Mouse (Mus musculus): ENCODE results near the gene Psma5. TPM values are rescaled to one million over a fixed set of nuclear protein-coding genes. Genes with fewer than 3 reads are reported as not detected.
A peak's percentile ranks its signal among the peaks of the same experiment; 100 is the strongest.

Psma5 gene
- polyA plus RNA-seq, 1 experiment, result 123 TPM

- no peak overlapping the region; the same call in 1 of the 2 replicates for H3K27ac ChIP-seq (ENCODE audit: insufficient read depth, low read length)
- TF ChIP-seq CTCF (IDR thresholded peaks at IDR 0.05; ENCODE audit: borderline replicate concordance, insufficient read depth, low read length) (no peak), POLR2A (IDR thresholded peaks at IDR 0.05; ENCODE audit: low read depth, low read length) (no peak; the same call in 1 of the 2 replicates)
- H3K4me3 ChIP-seq (ENCODE audit: insufficient read depth, low read length), result no peak overlapping the region
- H3K4me1 ChIP-seq (ENCODE audit: control insufficient read depth, insufficient read depth, low read length), result no peaks in the 10 kb centered on the region; the same call in none of the 2 replicates
These were observed 25.9 kb downstream of the Psma5 start for GRCm38 (mm10) chr3:108282401-108283240.

GRCm38 (mm10) chr3:108283241-108283561 lies 26.5 kb downstream of the Psma5 start:
- Histone ChIP-seq H3K4me1 (ENCODE audit: control insufficient read depth, insufficient read depth, low read length) (no peaks in the 10 kb centered on the region; the same call in none of the 2 replicates), H3K4me3 (ENCODE audit: insufficient read depth, low read length) (peak overlapping the region; percentile 53), H3K27ac (ENCODE audit: insufficient read depth, low read length) (no peak overlapping the region)
- TF ChIP-seq POLR2A (IDR thresholded peaks at IDR 0.05; ENCODE audit: low read depth, low read length) (no peak), CTCF (IDR thresholded peaks at IDR 0.05; ENCODE audit: borderline replicate concordance, insufficient read depth, low read length) (no peak)

DNA sequence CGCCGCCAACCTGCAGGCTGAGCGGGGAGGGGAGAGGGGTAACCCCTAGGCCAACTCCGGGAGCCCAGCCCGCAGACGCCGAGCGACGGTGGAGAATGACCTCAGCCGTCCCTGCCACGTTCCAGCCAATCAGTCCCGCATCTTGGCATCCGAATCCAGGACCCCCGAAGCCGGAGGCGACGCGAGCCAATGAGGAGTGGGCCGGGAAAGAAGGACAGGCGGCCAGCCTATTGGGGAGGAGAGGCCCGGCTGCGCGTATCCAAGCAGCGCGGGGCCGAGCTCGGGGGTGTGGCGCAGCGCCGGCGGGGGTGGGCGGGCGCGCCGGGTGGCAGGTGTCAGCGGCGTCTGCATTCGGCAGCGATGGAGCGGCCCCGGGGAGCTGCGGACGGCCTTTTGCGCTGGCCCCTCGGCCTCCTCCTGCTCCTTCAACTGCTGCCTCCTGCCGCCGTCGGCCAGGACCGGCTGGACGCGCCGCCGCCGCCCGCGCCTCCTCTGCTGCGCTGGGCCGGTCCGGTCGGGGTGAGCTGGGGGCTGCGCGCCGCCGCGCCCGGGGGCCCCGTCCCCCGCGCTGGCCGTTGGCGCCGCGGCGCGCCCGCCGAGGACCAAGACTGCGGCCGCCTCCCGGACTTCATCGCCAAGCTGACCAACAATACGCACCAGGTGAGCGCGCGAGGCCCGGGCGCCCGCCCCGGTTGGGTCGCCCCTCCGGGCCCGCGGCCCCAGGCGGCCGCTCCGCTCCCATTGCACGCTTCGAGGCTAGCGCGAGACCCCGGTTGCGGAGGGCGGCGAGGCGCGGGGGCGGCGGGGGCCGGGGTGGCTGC lies 27.3 kb downstream of the Psma5 start, which contains the start of gene Sort1:
Gene Sort1, plus strand, starts transcription at position 302 of the 821 bp plus-strand sequence.
- no peak for TF ChIP-seq CTCF (IDR thresholded peaks at IDR 0.05; ENCODE audit: borderline replicate concordance, insufficient read depth, low read length)
- peak; percentile 52; the same call in 1 of the 2 replicates for TF ChIP-seq POLR2A (IDR thresholded peaks at IDR 0.05; ENCODE audit: low read depth, low read length)
- Histone ChIP-seq H3K27ac (ENCODE audit: insufficient read depth, low read length) (no peak within 1 kb of the TSS; the same call in 1 of the 2 replicates), H3K4me1 (ENCODE audit: control insufficient read depth, insufficient read depth, low read length) (no peaks in the 10 kb centered on the region; the same call in none of the 2 replicates), H3K4me3 (ENCODE audit: insufficient read depth, low read length) (peak within 1 kb of the TSS; percentile 53)

DNA sequence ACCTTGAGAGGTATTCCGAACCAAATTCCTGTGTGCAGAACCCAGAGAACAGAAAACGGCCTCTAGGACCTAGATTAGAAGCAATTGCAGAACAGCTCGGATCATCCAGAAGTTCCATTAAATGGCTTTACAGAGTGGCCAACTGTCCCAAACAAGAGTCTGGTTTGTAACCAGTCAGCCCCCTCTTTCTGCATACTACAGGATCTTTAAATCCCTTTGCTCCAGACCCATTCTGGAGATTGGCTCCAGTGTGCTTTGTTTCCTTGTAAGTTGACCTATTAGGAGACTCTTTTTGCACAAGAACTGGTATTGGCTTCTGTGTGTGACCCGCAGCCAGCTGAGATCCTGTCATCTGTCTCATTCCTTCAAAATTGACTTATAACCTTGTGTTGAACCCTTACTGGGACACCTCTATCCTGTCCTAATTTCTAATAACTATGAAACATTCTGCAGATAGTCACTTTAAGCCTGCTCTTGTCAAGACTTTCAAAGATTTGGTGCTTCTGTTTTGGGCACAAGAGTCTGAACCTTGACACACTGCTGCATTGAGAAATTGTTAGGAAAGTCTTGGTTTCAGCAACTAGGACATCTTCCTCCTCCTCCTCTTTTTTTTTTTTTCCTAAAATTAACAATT lies 28.5 kb downstream of the Psma5 start:
- H3K4me1 ChIP-seq (ENCODE audit: control insufficient read depth, insufficient read depth, low read length), result no peaks in the 10 kb centered on the region; the same call in none of the 2 replicates
- TF ChIP-seq CTCF (IDR thresholded peaks at IDR 0.05; ENCODE audit: borderline replicate concordance, insufficient read depth, low read length) (no peak), POLR2A (IDR thresholded peaks at IDR 0.05; ENCODE audit: low read depth, low read length) (no peak)
- no peak overlapping the region; the same call in 1 of the 2 replicates for H3K4me3 ChIP-seq (ENCODE audit: insufficient read depth, low read length)
- H3K27ac ChIP-seq (ENCODE audit: insufficient read depth, low read length), result no peak overlapping the region

- no peak for TF ChIP-seq CTCF (IDR thresholded peaks at IDR 0.05; ENCODE audit: borderline replicate concordance, insufficient read depth, low read length)
- no peak for TF ChIP-seq POLR2A (IDR thresholded peaks at IDR 0.05; ENCODE audit: low read depth, low read length)
- no peak overlapping the region for H3K4me3 ChIP-seq (ENCODE audit: insufficient read depth, low read length)
- H3K4me1 ChIP-seq (ENCODE audit: control insufficient read depth, insufficient read depth, low read length), result no peaks in the 10 kb centered on the region; the same call in none of the 2 replicates
- no peak overlapping the region for H3K27ac ChIP-seq (ENCODE audit: insufficient read depth, low read length)
These were observed 30.1 kb downstream of the Psma5 start for GRCm38 (mm10) chr3:108286671-108287439.

GRCm38 (mm10) chr3:108287811-108288805 lies 31.4 kb downstream of the Psma5 start:
- no peak overlapping the region for H3K4me3 ChIP-seq (ENCODE audit: insufficient read depth, low read length)
- no peak overlapping the region for H3K27ac ChIP-seq (ENCODE audit: insufficient read depth, low read length)
- no peak for TF ChIP-seq CTCF (IDR thresholded peaks at IDR 0.05; ENCODE audit: borderline replicate concordance, insufficient read depth, low read length)
- TF ChIP-seq POLR2A (IDR thresholded peaks at IDR 0.05; ENCODE audit: low read depth, low read length), result no peak
- H3K4me1 ChIP-seq (ENCODE audit: control insufficient read depth, insufficient read depth, low read length), result no peaks in the 10 kb centered on the region; the same call in 1 of the 2 replicates

GRCm38 (mm10) chr3:108289311-108290130 lies 32.8 kb downstream of the Psma5 start:
- H3K4me3 ChIP-seq (ENCODE audit: insufficient read depth, low read length), result no peak overlapping the region
- no peak for TF ChIP-seq POLR2A (IDR thresholded peaks at IDR 0.05; ENCODE audit: low read depth, low read length)
- TF ChIP-seq CTCF (IDR thresholded peaks at IDR 0.05; ENCODE audit: borderline replicate concordance, insufficient read depth, low read length), result no peak
- H3K27ac ChIP-seq (ENCODE audit: insufficient read depth, low read length), result no peak overlapping the region
- peaks cover 5% of the 10 kb centered on the region for H3K4me1 ChIP-seq (ENCODE audit: control insufficient read depth, insufficient read depth, low read length)
